Mouse (Mus musculus): ENCODE data around the gene Dsp.

GRCm38 (mm10) chr13:38103406-38103805 is 47.7 kb upstream of the Dsp start:
- no peak for TF ChIP-seq CTCF (IDR thresholded peaks at IDR 0.05; ENCODE audit: borderline replicate concordance, control insufficient read depth, extremely low read depth, insufficient read depth, low read length, poor library complexity)
- TF ChIP-seq POLR2A (IDR thresholded peaks at IDR 0.05; ENCODE audit: control insufficient read depth, extremely low read depth, insufficient read depth, low read length, poor library complexity) = no peak

Data from thymus, adult 2 months (tissue).